Mouse (Mus musculus) G1E (cell line): ENCODE data around the gene Hint1.

ENCODE experiments used
- CTCF ChIP-seq: IDR thresholded peaks from 2 replicates; pipeline ENCODE4 v1.5.1; 2012; ENCODE audit warnings: low read depth, low read length, inconsistent platforms, mixed read lengths
- GATA1 ChIP-seq: IDR thresholded peaks from 2 replicates; pipeline ENCODE4 v1.6.1; 2012; ENCODE audit warnings: borderline replicate concordance, low read length, inconsistent platforms, mixed read lengths
- GATA2 ChIP-seq: IDR thresholded peaks from 2 replicates; pipeline ENCODE4 v1.6.1; 2012; ENCODE audit warnings: low read depth, low read length, inconsistent platforms, borderline replicate concordance
- POLR2AphosphoS5 ChIP-seq: IDR thresholded peaks from 2 replicates; pipeline ENCODE4 v1.6.1; 2012; ENCODE audit warnings: low read depth, low read length, inconsistent platforms; ENCODE audit not compliant: insufficient replicate concordance

DNA sequence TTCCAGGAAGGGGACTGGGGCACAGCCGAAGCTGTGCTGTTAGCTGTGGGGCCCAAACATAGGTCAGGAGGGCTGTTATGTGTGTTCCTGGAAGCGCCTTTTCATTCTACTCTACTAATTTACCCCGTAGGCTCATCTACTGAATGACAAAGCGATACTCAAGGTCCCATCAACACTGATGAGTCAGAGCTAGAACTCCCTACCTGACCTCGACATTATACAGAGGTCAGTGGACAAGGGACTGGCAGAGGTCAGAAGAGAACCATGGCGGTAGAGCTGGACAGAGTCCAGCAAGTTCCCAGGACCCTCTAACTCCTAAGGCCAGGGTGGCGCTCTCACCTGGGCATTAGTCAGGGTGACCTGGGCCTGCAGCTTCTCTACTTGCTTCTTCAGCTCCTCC lies 51.3 kb downstream of the Hint1 start:
- TF ChIP-seq GATA1 (no peak), CTCF (no peak), GATA2 (no peak), POLR2AphosphoS5 (no peak)
